Mouse (Mus musculus) yolk sac, embryonic 10.5 days (tissue): ENCODE data around the gene Dhrs13.
"Not testable (repeated sequence)": the region's sequence is repeated elsewhere in the genome, so short reads cannot be mapped to it uniquely, and the experiment has no call there.

Experiments used
- DNase-seq: peaks from one replicate; pipeline ENCODE4 v3.0.0-alpha.2; 2017; ENCODE audit warnings: low spot score

The Dhrs13 gene

GRCm38 (mm10) chr11:78042290-78042870 lies 10.3 kb downstream of the Dhrs13 start:
- not testable (repeated sequence) for DNase-seq

GRCm38 (mm10) chr11:78044758-78045251 lies 12.7 kb downstream of the Dhrs13 start:
- no peak for DNase-seq

GRCm38 (mm10) chr11:78048637-78049036 lies 16.6 kb downstream of the Dhrs13 start:
- DNase-seq, result not testable (repeated sequence)

- DNase-seq, result no peak
Observed at GRCm38 (mm10) chr11:78053078-78053477, 21.0 kb downstream of the Dhrs13 start.

GRCm38 (mm10) chr11:78056946-78057345 lies 24.9 kb downstream of the Dhrs13 start:
- no peak for DNase-seq

- no peak for DNase-seq
Observed at GRCm38 (mm10) chr11:78059833-78060757, 28.0 kb downstream of the Dhrs13 start.

- no peak for DNase-seq
Observed at GRCm38 (mm10) chr11:78062563-78062962, 30.5 kb downstream of the Dhrs13 start.

- peak; percentile 28 for DNase-seq
Observed at GRCm38 (mm10) chr11:78065906-78066305, 33.8 kb downstream of the Dhrs13 start.

- DNase-seq, result no peak
Observed at GRCm38 (mm10) chr11:78066641-78067040, 34.6 kb downstream of the Dhrs13 start.

- DNase-seq, result no peak
Observed at GRCm38 (mm10) chr11:78067566-78067965, 35.5 kb downstream of the Dhrs13 start.

- DNase-seq, result no peak
Observed at GRCm38 (mm10) chr11:78069130-78069529, 37.0 kb downstream of the Dhrs13 start.

- DNase-seq, result peak; percentile 47
Observed at GRCm38 (mm10) chr11:78069646-78070045, 37.6 kb downstream of the Dhrs13 start.

GRCm38 (mm10) chr11:78071938-78072337 lies 39.9 kb downstream of the Dhrs13 start:
- no peak for DNase-seq

GRCm38 (mm10) chr11:78072425-78073130 lies 40.5 kb downstream of the Dhrs13 start:
- DNase-seq, result peak; percentile 35

GRCm38 (mm10) chr11:78073577-78074276 lies 41.6 kb downstream of the Dhrs13 start:
- no peak for DNase-seq

GRCm38 (mm10) chr11:78074277-78074652 lies 42.2 kb downstream of the Dhrs13 start:
- DNase-seq, result no peak

GRCm38 (mm10) chr11:78074666-78075065 lies 42.6 kb downstream of the Dhrs13 start:
- no peak for DNase-seq

GRCm38 (mm10) chr11:78079961-78080921 lies 48.2 kb downstream of the Dhrs13 start, which contains the start of gene Eral1:
Eral1 (minus strand) TSS chr11:78080383.
- peak; percentile 83 for DNase-seq

GRCm38 (mm10) chr11:78083595-78083994 lies 51.5 kb downstream of the Dhrs13 start:
- no peak for DNase-seq

- no peak for DNase-seq
Observed at GRCm38 (mm10) chr11:78086925-78087479, 54.9 kb downstream of the Dhrs13 start.
